Mouse (Mus musculus) forebrain, postnatal 0 days (tissue): ENCODE data around the gene Ebf1. TPM values are rescaled to one million over a fixed set of nuclear protein-coding genes. Genes with fewer than 3 reads are reported as not detected.

Experiments used
- ATAC-seq: fragments of 200-750 bp; cut with Nextera tagmentation; 2 replicates; pipeline ENCODE4 v1.8.0; 2017; ENCODE audit warnings: mild to moderate bottlenecking, moderate library complexity
- DNase-seq: peaks from one replicate; pipeline ENCODE4 v3.0.0-alpha.2; 2015
- H3K27ac ChIP-seq: fragments of 300-500 bp; sonication (generic); 2 replicates; pipeline ENCODE4 v1.5.1; 2014; ENCODE audit warnings: low read depth, mild to moderate bottlenecking, antibody characterized with exemption, low read length, moderate library complexity, mixed read lengths
- H3K27me3 ChIP-seq: fragments of 300-500 bp; sonication (generic); 2 replicates; pipeline ENCODE4 v1.6.1; 2014; ENCODE audit warnings: mild to moderate bottlenecking, low read length, mixed read lengths; ENCODE audit not compliant: insufficient read depth
- H3K36me3 ChIP-seq: fragments of 300-500 bp; sonication (generic); 2 replicates; pipeline ENCODE4 v1.6.1; 2014; ENCODE audit warnings: mild to moderate bottlenecking, moderate library complexity; ENCODE audit not compliant: insufficient read depth
- H3K4me1 ChIP-seq: fragments of 300-500 bp; sonication (generic); 2 replicates; pipeline ENCODE4 v1.6.1; 2014; ENCODE audit warnings: antibody characterized with exemption; ENCODE audit not compliant: insufficient read depth
- H3K4me2 ChIP-seq: fragments of 300-500 bp; sonication (generic); 2 replicates; pipeline ENCODE4 v1.6.1; 2014; ENCODE audit warnings: low read depth, mild to moderate bottlenecking, moderate library complexity
- H3K4me3 ChIP-seq: fragments of 300-500 bp; sonication (generic); 2 replicates; pipeline ENCODE4 v1.5.1; 2014; ENCODE audit warnings: low read depth, low read length, mixed read lengths
- H3K9ac ChIP-seq: fragments of 300-500 bp; sonication (generic); 2 replicates; pipeline ENCODE4 v1.6.1; 2014; ENCODE audit warnings: mild to moderate bottlenecking
- H3K9me3 ChIP-seq: fragments of 300-500 bp; sonication (generic); 2 replicates; pipeline ENCODE4 v1.6.1; 2016; ENCODE audit warnings: low read length
- CTCF ChIP-seq: sonication (generic); IDR thresholded peaks from 2 replicates; pipeline ENCODE4 v1.5.1; 2016; ENCODE audit warnings: antibody characterized with exemption, control low read depth, low read depth
- WGBS: fragments of 180-500 bp; shearing (Covaris S2); extraction: QIAGEN DNeasy Blood & Tissue Kit; methylation state at CpG from one replicate; pipeline ENCODE4 v1.1.7; 2014; 5-methylcytosine and 5-hydroxymethylcytosine counted together
- polyA plus RNA-seq: library from polyadenylated mRNA; unstranded; fragments of >200 nt; fragmentation: Nextera tagmentation; extraction: Ambion mirVana; gene quantifications from 2 replicates; pipeline ENCODE4 v1.2.1, GENCODE M21; 2015
- total RNA-seq: library from RNA; depleted of rRNA; stranded (reverse); fragments of >200 nt; gene quantifications from 2 replicates; pipeline ENCODE4 v1.2.3, GENCODE M21; 2014

The Ebf1 gene
- total and polyA plus RNA-seq, 2 experiments from 2014 or later: 12.9 to 20.6 TPM

DNA sequence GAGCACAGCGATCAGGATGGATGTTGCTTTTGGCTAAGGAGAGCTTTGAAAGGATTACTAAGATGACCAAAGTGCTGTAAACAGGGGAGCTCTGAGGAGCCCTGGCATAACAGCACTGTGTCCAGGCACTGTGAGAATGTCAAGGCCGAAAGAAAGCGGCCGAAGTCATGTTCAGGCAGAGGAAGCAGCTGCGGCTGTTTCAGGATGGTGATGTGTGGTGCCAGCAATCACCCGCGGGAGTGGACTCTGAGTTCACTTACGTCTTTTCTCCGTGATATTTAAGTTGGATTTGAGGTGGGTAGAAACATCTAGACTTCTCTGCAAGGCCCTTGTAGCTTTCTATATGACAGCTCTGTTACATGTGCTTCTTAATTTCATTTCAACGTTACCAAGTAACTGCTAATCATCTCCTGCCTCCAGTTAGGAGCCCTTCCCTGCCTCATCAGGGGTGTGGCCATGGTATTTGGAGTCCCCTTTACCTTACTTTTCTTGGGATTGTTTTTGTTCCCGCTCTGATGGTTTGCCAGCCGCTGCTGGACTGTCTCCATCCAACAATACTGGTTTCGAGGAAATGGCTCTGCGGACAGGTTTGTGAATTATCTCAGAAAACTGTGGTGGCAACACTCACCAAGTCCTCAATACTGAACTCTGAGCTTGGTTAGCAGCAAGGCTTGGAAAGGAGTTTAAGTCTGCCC, 345.8 kb downstream of the Ebf1 start:
- H3K4me3 ChIP-seq: no peak overlapping the region
- TF ChIP-seq CTCF: no peak
- H3K4me1 ChIP-seq: no peaks in the 10 kb centered on the region
- no peaks in the 10 kb centered on the region for H3K9me3 ChIP-seq
- DNase-seq (no peak), ATAC-seq (no peak)
- 0 out of 2 replicates have a peak, but pooled peaks cover 5% of the 10 kb centered on the region for H3K27me3 ChIP-seq
- H3K4me2 ChIP-seq: no peak overlapping the region
- no peaks in the 10 kb centered on the region for H3K36me3 ChIP-seq
- no peak overlapping the region for H3K9ac ChIP-seq
- 84% methylated on average over 14 of the region's 14 CpGs for WGBS
- H3K27ac ChIP-seq: no peak overlapping the region

DNA sequence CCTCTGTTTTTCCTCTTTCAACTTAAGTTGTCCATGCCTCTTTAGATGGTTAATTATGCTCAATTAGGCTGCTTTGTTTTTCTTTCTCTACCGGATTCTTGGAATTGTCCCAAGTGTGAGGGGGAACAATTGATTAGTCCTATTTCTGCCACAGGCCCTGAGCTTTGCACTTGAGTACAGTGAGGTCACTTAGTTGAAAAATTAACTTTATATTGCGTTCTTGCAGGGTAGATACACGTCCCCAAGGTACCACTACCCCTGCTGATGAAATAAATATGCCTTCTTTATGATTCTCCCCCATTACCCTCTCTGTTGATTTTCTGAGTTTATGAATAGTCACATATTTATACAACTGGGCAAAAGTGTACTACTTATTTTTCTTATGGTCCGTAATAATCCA, 351.9 kb downstream of the Ebf1 start:
- H3K4me2 ChIP-seq: no peak overlapping the region
- H3K36me3 ChIP-seq: no peaks in the 10 kb centered on the region

DNA sequence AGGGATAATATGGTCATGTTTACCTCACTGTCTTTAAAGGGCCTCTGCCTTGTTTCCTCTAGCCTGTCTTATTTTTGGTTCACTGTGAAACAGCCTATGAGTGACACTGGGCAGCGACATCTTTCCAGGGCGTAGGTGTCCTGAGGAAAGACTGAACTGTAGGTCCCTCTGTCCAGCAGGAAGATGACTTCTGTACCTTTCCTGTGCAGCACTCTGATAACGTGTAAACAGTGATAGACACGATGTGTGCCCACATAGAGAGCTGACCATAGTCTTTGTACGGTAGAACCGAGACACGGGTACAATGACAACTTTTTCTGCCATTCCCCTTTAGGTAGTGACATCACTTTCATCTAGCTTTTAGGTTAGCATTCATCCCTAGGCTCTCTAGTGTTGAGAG, 357.2 kb downstream of the Ebf1 start:
- 92% methylated on average over 7 of the region's 7 CpGs for WGBS
- DNase-seq (no peak), ATAC-seq (no peak)
- peaks cover 16% of the 10 kb centered on the region; the same call in 1 of the 2 replicates for H3K4me1 ChIP-seq
- H3K4me2 ChIP-seq: no peak overlapping the region
- no peak overlapping the region for H3K4me3 ChIP-seq
- no peak overlapping the region for H3K27ac ChIP-seq
- no peak overlapping the region for H3K9ac ChIP-seq
- no peaks in the 10 kb centered on the region for H3K36me3 ChIP-seq
- no peaks in the 10 kb centered on the region for H3K9me3 ChIP-seq
- TF ChIP-seq CTCF: no peak
- H3K27me3 ChIP-seq: no peaks in the 10 kb centered on the region; the same call in none of the 2 replicates

More for the DNA sequence above, 351.9 kb downstream of the Ebf1 start:
- no peaks in the 10 kb centered on the region for H3K9me3 ChIP-seq
- WGBS: 49% methylated on average over 4 of the region's 4 CpGs
- H3K4me3 ChIP-seq: no peak overlapping the region
- H3K27me3 ChIP-seq: no peaks in the 10 kb centered on the region; the same call in 1 of the 2 replicates
- DNase-seq (no peak), ATAC-seq (no peak)
- no peak overlapping the region for H3K9ac ChIP-seq
- no peak overlapping the region for H3K27ac ChIP-seq
- H3K4me1 ChIP-seq: no peaks in the 10 kb centered on the region
- no peak for TF ChIP-seq CTCF

DNA sequence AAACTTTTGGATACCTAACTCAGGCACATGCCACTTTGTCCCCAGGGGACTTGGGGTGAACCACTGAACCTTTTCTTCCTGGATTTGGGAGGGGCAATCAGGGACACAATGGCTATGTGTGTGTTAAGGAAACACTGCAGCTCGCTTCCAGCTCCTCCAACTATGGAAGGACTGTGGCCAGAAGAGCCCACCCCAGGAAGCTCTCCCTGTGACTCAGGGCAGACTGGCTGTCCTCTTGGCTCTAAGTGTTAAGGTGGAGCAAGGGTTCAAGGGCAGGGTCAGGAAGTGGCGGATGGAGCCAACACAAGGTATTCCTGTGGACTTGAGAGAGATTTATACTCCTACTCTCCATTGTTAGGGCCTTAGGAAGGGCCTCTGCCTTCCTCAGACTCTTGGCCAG, 358.0 kb downstream of the Ebf1 start:
- DNase-seq (no peak), ATAC-seq (no peak)
- H3K4me2 ChIP-seq: no peak overlapping the region
- no peak overlapping the region for H3K9ac ChIP-seq
- H3K36me3 ChIP-seq: no peaks in the 10 kb centered on the region
- H3K4me1 ChIP-seq: peaks cover 16% of the 10 kb centered on the region; the same call in 1 of the 2 replicates
- H3K9me3 ChIP-seq: no peaks in the 10 kb centered on the region
- TF ChIP-seq CTCF: no peak
- H3K4me3 ChIP-seq: no peak overlapping the region
- 63% methylated on average over 2 of the region's 2 CpGs for WGBS
- no peak overlapping the region for H3K27ac ChIP-seq
- H3K27me3 ChIP-seq: no peaks in the 10 kb centered on the region; the same call in 1 of the 2 replicates

DNA sequence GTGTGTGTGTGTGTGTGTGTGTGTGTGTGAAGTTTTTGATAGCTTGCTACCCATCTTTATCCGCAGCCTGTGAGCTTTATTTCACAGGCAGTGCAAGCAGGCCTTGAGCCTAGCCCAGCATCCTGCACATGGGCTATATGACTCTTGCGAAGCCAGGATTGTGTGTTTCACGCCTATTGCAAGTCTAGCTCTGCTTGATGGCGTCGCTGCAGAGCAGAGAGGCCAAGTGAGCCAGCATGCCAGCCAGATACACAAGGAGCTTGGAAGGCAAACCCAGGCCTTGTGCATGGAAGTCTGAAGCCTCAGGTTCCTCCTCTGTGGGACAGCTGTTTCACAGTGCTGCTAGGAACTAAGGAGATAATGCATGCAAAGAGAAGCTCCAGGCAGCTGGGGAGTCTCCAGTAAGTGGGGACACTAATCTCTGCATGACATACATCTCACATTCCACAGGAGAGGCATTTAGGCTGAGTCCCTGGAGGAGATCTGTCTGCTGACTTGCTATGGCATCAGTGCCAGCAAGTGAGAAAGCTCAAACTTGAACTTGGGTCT, 359.2 kb downstream of the Ebf1 start:
- peak; percentile 53 for ATAC-seq
- Histone ChIP-seq H3K4me2 (no peak overlapping the region), H3K27ac (no peak overlapping the region), H3K4me1 (peaks cover 16% of the 10 kb centered on the region; the same call in 1 of the 2 replicates), H3K9ac (no peak overlapping the region), H3K27me3 (peaks cover 4% of the 10 kb centered on the region; the same call in 1 of the 2 replicates), H3K9me3 (no peaks in the 10 kb centered on the region), H3K4me3 (no peak overlapping the region), H3K36me3 (no peaks in the 10 kb centered on the region)
- WGBS: 60% methylated on average over 5 of the region's 5 CpGs
- peak; percentile 39 for DNase-seq
- no peak for TF ChIP-seq CTCF

DNA sequence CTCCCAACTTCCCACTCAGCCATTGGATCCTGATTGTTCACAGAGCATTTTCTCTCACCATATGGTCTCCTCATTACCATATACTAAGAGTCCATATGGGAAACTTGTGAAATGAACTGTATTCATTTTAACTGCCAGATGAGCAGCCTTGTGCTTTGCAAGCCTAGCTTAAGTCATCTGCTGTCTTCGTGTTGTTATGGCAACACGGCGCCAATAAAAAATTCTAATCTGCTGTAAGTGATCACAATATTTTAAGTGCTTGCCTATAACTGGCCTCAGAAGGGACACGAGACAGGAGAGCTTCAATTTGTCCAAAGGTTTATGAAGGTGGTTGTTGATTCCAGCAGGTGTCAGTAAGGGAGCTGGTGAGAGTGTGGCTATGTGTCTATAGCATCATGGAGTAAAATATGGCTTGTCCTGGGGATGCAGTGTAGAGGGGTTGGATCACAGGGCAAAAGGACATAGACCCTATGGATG, 360.8 kb downstream of the Ebf1 start:
- DNase-seq (peak; percentile 84), ATAC-seq (peak; percentile 94)
- H3K4me1 ChIP-seq: peaks cover 16% of the 10 kb centered on the region; the same call in 1 of the 2 replicates
- TF ChIP-seq CTCF: peak; percentile 5; the same call in 1 of the 2 replicates
- H3K9ac ChIP-seq: no peak overlapping the region
- H3K36me3 ChIP-seq: no peaks in the 10 kb centered on the region
- no peak overlapping the region for H3K27ac ChIP-seq
- H3K9me3 ChIP-seq: no peaks in the 10 kb centered on the region
- 45% methylated on average over 4 of the region's 4 CpGs for WGBS
- peaks cover 4% of the 10 kb centered on the region for H3K27me3 ChIP-seq
- H3K4me3 ChIP-seq: no peak overlapping the region
- no peak overlapping the region for H3K4me2 ChIP-seq

DNA sequence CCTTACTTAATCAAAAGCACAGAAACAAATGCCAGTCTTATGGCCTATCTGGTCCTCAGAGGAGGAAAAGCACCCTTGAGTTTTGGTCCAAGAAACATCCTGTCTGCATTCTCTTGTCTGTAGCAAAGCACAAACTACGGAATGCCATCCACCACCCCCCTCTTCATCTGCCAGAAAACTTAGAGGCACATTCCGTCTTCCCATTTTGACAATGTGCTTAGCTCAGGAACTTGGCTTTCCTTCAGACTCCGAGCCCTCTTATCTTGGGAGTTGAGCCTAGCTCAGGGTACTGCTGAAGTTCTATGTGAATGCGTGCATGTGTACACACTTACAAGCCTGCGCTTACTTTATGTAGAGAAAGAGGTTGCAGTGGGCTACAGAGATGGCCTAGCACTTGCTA, 362.3 kb downstream of the Ebf1 start:
- Histone ChIP-seq H3K9me3 (no peaks in the 10 kb centered on the region), H3K9ac (no peak overlapping the region), H3K4me1 (peaks cover 16% of the 10 kb centered on the region; the same call in 1 of the 2 replicates), H3K4me3 (no peak overlapping the region), H3K27ac (no peak overlapping the region), H3K36me3 (no peaks in the 10 kb centered on the region), H3K27me3 (peaks cover 4% of the 10 kb centered on the region), H3K4me2 (no peak overlapping the region)
- ATAC-seq (no peak), DNase-seq (no peak)
- TF ChIP-seq CTCF: no peak
- 69% methylated on average over 5 of the region's 5 CpGs for WGBS
